Mouse (Mus musculus) thymus, postnatal 10 days (tissue): ENCODE results near the gene Map3k10.

Experiments used
- DNase-seq, 2 experiments: peaks; one replicate each; pipeline ENCODE4 v3.0.0; 2021; ENCODE audit warnings: low spot score in 2 of 2

The Map3k10 gene

DNA sequence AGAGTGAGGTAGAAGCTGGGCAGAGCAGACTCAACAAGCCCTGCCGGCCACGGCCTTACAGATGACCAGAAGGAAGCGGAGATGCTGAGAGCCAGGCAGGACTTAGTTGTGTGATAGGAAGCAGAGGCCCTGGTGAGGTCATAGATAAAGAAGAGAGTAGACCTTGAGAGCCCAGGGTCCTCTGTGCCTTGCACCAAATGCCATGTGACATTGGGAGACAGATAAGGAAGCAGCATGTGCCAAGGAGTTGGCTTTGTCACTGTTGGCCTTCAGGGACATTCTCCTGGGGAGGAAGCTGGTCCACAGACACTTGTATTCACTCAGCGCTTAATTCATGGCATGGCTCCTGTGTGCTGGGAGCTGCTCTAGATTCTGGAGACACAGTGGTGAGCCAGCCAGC lies 65.1 kb downstream of the Map3k10 start:
- no peak for DNase-seq

DNA sequence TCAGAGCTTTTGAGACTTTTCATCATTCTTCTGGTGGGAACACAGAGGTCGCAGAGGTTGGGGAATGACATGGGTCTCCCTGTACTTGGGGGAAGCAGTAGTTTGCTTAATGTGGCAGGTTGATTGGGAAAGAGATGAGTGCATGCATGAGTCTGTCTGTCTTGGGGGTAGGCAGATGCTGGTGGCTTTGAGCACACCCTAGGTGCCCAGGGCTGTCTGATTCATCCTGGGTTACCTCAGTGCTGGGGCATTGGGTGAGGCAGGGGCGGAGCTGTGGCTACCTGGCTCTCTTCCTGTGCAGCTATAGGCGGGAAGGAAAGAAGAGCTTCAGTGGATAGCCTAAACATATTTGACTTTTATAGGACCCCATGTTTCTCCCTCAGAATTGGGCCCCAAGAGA lies 66.3 kb downstream of the Map3k10 start:
- DNase-seq, result no peak

DNA sequence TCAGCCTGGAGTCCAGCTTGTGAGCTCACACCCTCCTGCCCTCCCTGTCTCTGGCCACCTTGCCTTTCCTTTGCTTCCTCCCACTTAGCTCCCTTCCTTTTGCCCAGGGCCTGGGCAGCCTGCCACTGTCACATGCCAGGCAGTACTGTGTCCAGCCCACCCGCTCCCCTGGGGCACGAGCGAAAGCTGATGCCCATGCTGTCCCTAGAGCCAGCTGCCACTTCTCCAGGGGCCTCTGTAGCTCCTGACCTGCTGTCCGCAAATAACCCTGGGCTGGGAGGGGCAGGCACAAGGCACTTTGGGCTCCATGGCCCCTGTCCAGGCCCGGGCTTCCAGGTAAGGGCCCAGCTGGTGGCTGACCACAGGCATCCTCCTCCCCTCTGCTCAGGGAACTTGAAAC lies 66.8 kb downstream of the Map3k10 start:
- no peak for DNase-seq

- DNase-seq, result no peak
These were observed 67.7 kb downstream of the Map3k10 start for GRCm38 (mm10) chr7:27606481-27607254.
